Mouse (Mus musculus): ENCODE data around the gene Ube2m. TPM values are rescaled to one million over a fixed set of nuclear protein-coding genes. Genes with fewer than 3 reads are reported as not detected.

The Ube2m gene
- total RNA-seq, 1 experiment from 2014 or later, result 146 TPM

Other genes starting within 250 kb of the Ube2m start
- 8.2 and 8.9 TPM in 2 replicates for gene Zscan18, start 234.6 kb downstream of the Ube2m start, total RNA-seq (2017)
- 11.1 and 16.3 TPM in 2 replicates for gene Zfp329, start 219.4 kb downstream of the Ube2m start, total RNA-seq (2017)
- 34.0 and 52.0 TPM in 2 replicates for gene Zfp110, start 203.5 kb downstream of the Ube2m start, total RNA-seq (2017)
- 5.3 and 6.4 TPM in 2 replicates for gene Zfp128, start 157.1 kb downstream of the Ube2m start, total RNA-seq (2017)
- gene Zscan22, start 140.5 kb downstream of the Ube2m start, total RNA-seq (2017), result 4.1 and 5.8 TPM in 2 replicates
- gene Rps5, start 116.0 kb downstream of the Ube2m start, total RNA-seq (2017), result 1,183 and 1,501 TPM in 2 replicates
- gene Rnf225, start 110.9 kb downstream of the Ube2m start, total RNA-seq (2017), result 0.50 and 1.2 TPM in 2 replicates
- 6.9 and 10.6 TPM in 2 replicates for gene Zfp324, start 72.4 kb downstream of the Ube2m start, total RNA-seq (2017)
- gene Zfp446, start 60.4 kb downstream of the Ube2m start, total RNA-seq (2017), result 3.7 and 6.4 TPM in 2 replicates
- gene Slc27a5, start 40.1 kb downstream of the Ube2m start, total RNA-seq (2017), result not detected in 2 replicates
- gene Trim28, start 39.2 kb downstream of the Ube2m start, total RNA-seq (2017), result 478 and 595 TPM in 2 replicates
- gene Zbtb45, start 28.2 kb downstream of the Ube2m start, total RNA-seq (2017), result 5.4 and 6.9 TPM in 2 replicates
- 165 and 183 TPM in 2 replicates for gene Chmp2a, start 3.5 kb downstream of the Ube2m start, total RNA-seq (2017)
- 0.81 and 1.2 TPM in 2 replicates for gene Mzf1, start 16.5 kb upstream of the Ube2m start, total RNA-seq (2017)
- gene Vmn1r85, start 56.9 kb upstream of the Ube2m start, total RNA-seq (2017), result not detected in 2 replicates
- not detected in 2 replicates for gene Vmn1r86, start 81.6 kb upstream of the Ube2m start, total RNA-seq (2017)
- not detected in 2 replicates for gene Vmn1r87, start 101.9 kb upstream of the Ube2m start, total RNA-seq (2017)
- not detected in 2 replicates for gene Vmn1r88, start 121.3 kb upstream of the Ube2m start, total RNA-seq (2017)
- gene Vmn1r89, start 174.7 kb upstream of the Ube2m start, total RNA-seq (2017), result not detected in 2 replicates
- 70.4 and 138 TPM in 2 replicates for gene Lig1, start 239.0 kb upstream of the Ube2m start, total RNA-seq (2017)
- 7.1 and 7.2 TPM in 2 replicates for gene Zswim9, start 240.4 kb upstream of the Ube2m start, total RNA-seq (2017)